Mouse (Mus musculus): Measurements from ENCODE around the gene Grb14.

Grb14 gene

GRCm38 (mm10) chr2:64974549-64974948 is 50.2 kb downstream of the Grb14 start:
- DNase-seq (ENCODE audit: low read depth, low spot score) = no peak

GRCm38 (mm10) chr2:64973819-64974441 is 50.9 kb downstream of the Grb14 start:
- no peak for DNase-seq (ENCODE audit: low read depth, low spot score)

GRCm38 (mm10) chr2:64973125-64973524 is 51.7 kb downstream of the Grb14 start:
- no peak for DNase-seq (ENCODE audit: low read depth, low spot score)

GRCm38 (mm10) chr2:64971828-64972227 is 53.0 kb downstream of the Grb14 start:
- no peak for DNase-seq (ENCODE audit: low read depth, low spot score)

DNA sequence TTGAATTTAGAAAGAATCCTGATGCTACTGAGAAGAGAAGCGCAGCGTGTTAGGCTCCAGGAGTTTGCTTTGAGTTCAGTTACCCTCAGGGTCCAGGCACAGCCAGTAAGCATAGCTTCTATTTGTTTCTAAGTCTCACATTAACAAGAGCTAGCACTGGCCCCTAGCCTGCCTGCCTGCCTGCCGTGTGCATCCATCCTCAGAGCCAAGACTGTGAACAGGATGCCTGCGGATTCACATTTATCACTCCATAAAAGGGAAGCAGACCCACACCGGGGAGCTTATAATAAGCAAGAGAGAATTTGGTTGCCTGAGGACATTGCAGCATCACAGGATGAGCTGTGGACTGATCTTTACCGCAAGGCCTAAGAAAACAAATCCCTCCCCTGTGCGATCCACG is 53.8 kb downstream of the Grb14 start:
- DNase-seq (ENCODE audit: low read depth, low spot score) = no peak

GRCm38 (mm10) chr2:64966893-64967444 is 57.8 kb downstream of the Grb14 start:
- no peak for DNase-seq (ENCODE audit: low read depth, low spot score)

GRCm38 (mm10) chr2:64966323-64966722 is 58.5 kb downstream of the Grb14 start:
- no peak for DNase-seq (ENCODE audit: low read depth, low spot score)

- no peak for DNase-seq (ENCODE audit: low read depth, low spot score)
Measured at GRCm38 (mm10) chr2:64965227-64965864, 59.4 kb downstream of the Grb14 start.

- DNase-seq (ENCODE audit: low read depth, low spot score) = no peak
Measured at GRCm38 (mm10) chr2:64962196-64962595, 62.6 kb downstream of the Grb14 start.

DNA sequence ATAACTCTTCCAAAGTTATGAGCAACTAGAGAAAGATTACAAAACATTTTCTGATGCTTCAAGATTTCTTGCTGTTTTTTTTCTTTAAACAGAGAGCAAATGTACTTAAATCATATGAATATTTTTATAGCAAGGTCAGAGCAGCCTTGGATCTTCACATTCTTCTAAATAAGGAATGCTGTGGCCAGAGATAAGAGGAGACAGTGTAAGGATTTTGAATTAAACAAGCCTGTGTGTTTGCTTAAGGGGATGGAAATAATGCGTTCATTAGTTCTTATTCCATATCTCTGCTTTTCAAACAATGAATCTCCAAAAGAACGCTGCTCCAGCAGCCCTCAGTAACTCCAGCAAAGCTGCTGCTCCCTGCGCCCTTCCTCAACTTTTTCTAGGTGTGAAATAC is 63.4 kb downstream of the Grb14 start:
- no peak for DNase-seq (ENCODE audit: low read depth, low spot score)

DNA sequence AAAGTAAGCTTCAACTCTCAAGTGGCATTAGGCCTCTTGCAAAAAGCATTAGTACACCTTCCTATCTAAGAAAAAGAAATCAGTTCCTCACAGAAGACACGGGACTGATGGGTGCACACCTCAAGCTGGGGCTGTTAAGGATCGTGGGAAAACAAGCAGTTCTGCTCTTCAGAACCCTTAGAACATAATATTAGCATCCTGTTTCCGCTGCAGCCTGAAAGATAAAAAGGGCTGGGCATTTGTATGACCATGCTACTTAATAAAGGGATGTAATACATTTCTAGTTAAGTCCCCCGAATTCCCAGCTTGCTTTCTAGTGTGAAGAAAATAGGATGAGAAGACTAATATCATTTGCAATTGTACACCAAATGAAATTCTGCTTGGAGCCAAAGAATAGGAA is 65.1 kb downstream of the Grb14 start:
- DNase-seq (ENCODE audit: low read depth, low spot score) = no peak

DNA sequence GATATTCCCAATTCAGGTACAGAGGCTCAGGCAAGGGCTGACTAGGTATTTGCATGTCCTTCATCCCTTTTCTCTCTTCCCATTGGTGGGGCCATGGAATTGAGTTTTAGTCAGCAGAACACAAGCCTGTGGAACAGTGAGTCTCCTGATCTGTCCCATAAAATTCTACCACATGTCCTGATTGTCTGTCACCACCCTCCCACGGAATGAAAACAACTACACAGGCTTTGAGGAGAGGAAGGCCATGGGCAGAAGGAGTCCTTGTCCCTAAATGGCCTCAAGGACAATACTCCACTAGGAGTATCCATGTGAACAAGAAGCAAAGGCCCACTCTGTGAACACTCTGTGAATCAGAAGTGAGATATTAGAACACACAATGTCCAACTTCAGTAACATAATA is 69.3 kb downstream of the Grb14 start:
- no peak for DNase-seq (ENCODE audit: low read depth, low spot score)

GRCm38 (mm10) chr2:64949210-64949609 is 75.6 kb downstream of the Grb14 start:
- DNase-seq (ENCODE audit: low read depth, low spot score) = no peak

DNA sequence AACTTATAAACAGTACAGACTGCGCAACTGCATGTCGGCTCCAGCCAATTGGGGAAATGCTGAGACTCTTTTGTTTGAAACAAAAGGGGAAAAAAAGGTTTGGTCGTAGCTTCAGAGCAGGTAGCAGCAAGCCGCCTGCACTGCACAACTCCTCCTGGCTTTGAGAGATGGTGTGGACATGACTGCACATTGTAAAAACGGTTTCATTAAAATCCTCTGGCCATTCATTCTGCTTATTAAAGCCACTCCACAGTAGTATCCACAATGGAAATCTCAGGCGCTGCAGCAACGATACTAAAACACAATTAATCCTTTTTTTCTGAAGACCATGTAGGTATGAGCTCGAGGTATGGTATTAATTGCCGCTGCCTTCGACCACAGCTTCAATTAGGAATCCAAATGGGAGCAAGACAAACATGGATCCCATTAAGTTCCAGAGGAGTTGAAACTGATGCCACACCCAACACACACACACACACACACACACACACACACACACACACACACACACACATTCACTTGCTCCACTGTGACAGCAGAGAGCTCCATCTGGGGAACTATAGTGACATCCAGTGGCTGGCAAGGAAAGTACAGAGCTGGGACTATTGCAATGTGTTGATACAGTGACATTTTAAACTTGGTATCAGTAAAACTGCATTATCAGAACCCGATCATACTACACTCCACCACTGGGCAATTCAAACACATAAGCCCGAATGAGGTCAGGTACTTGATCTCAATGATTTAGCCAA is 76.2 kb downstream of the Grb14 start:
- DNase-seq (ENCODE audit: low read depth, low spot score) = no peak

- no peak for DNase-seq (ENCODE audit: low read depth, low spot score)
Measured at GRCm38 (mm10) chr2:64947484-64947883, 77.3 kb downstream of the Grb14 start.

DNA sequence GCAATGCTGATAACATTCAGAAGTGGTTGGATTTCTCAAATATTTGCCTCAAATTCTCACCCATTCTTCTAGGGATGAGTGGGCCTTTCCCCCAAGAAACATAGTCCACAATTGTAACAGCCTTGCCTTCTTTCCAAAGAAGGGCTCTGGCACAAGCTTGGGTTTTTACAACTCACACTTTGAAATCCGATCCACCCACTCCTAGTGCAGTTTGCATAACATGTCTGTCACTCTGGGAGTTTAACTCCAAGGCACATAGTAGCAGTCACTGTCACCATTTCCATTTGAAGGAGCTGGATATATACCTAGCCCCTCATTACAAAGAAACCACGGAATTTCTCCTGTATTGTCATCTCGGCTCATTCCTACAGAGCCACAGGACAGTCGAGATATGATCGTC is 103.9 kb downstream of the Grb14 start:
- no peak for DNase-seq (ENCODE audit: low read depth, low spot score)

DNA sequence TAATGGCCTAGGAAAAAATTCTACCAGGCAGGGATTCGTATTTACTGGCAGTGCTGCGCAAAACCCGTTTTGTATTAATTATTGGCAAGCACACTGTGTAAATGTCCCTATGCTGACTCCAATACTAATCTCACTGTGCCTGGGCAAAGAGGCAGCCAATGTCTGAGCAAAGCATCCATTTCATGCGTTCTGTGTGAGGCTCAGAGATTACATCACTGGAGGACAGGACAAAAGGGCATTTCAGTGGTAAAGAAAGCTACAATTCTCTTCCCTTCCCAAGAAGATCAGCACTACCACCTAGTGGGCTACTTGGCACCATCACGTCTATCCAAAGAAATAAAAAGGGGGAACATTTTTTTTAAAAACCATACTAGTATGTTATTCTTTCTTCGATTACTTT is 109.3 kb downstream of the Grb14 start:
- DNase-seq (ENCODE audit: low read depth, low spot score) = no peak

GRCm38 (mm10) chr2:64904877-64905276 is 119.9 kb downstream of the Grb14 start:
- no peak for DNase-seq (ENCODE audit: low read depth, low spot score)

GRCm38 (mm10) chr2:64897844-64898243 is 126.9 kb downstream of the Grb14 start:
- no peak for DNase-seq (ENCODE audit: low read depth, low spot score)

DNA sequence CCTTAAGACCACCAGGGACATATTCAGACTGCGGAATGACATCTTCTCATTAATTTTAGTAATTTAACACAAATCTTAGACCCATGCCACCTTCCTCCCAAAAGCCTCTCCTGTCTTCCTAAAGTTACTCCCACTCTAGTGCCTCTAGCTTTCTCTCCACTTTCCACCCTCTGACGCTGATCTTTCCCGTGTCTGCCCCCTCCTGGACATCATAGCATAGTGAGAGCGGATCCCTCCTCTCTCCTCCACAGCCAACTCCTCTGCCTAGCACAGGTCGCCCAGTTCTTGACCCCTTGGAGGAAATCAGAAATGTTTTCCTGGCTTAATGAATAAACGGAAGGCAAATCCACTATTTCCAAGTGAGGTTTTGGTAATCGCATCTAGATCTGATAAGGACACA is 131.6 kb downstream of the Grb14 start:
- no peak for DNase-seq (ENCODE audit: low read depth, low spot score)

- no peak for DNase-seq (ENCODE audit: low read depth, low spot score)
Measured at GRCm38 (mm10) chr2:64887098-64887757, 137.6 kb downstream of the Grb14 start.

GRCm38 (mm10) chr2:64885696-64886095 is 139.1 kb downstream of the Grb14 start:
- no peak for DNase-seq (ENCODE audit: low read depth, low spot score)
